Mouse (Mus musculus) monocyte, adult 59 days (primary cell): ENCODE data around the gene Ifi205. TPM values are rescaled to one million over a fixed set of nuclear protein-coding genes. Genes with fewer than 3 reads are reported as not detected.

Source experiments
- total RNA-seq, 2 experiments: library from RNA; stranded (reverse); gene quantifications; one replicate each; pipeline ENCODE4 v1.2.4; 2023

Gene Ifi205
- 10 to 100 TPM; 39.0 to 47.5 TPM for total RNA-seq

DNA sequence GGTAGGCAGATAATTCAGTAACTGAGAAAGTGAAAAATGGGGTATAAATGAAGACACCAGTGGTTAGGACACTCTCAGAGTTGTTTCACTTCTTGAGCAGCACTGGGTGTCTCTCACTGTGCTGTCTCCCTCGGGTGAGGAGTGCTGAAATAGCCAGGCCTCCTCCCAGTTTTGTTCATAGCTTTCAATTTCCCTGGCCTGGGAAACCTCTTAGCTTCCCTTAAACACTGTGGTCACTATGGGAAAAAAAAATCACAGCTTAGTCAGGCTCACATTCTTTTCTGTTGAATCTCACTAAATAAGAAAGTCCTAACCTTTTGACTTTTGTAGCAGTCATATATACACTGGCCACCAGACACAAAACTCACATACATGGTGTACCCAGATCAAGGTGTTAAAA lies at the start of gene Ifi205:
Ifi205 (minus strand) TSS at position 113 of the 400 bp plus-strand sequence.

DNA sequence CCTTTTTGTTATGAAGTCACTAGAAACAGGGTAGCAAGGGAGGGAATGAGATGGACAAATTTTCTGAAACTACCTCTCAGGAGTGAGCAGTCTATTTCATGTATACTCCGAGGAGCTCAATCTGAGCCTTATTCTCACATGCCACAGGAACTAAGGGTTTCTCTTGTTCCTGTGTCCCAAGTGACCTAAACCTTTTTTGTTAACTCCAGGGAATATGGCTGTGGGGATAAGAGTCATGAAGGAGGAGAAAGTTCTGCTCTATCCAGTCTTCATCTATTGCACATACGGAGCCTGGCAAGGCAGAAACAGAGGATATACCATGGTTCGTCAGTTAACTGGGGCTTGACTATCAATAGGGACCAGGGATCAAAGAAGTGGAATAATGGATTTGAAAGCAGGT lies 34.7 kb upstream of the Ifi205 start, which contains the start of gene Olfr430:
Olfr430 (plus strand) TSS at position 301 of the 400 bp plus-strand sequence.

DNA sequence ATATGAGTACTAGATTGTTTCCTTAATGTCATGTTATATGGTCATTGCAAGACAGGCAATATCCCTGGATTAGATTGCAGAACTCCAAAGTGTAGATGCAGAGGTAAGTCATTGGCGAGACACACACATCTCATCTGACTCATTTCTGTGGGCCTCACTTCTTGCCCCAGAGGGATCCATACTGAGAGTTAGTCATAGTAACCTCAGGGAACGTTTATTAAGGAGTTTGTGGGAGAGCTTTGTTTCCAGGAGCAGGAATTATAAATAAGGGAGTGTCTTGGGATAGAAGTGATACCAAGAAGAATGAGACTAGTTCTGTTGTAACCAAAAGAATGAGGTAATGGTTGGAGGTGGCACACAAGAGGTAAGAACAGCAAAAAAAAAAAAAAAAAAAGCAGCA lies 17.3 kb upstream of the Ifi205 start, which contains the start of gene Olfr432:
Olfr432 (plus strand) TSS at position 313 of the 400 bp plus-strand sequence.

DNA sequence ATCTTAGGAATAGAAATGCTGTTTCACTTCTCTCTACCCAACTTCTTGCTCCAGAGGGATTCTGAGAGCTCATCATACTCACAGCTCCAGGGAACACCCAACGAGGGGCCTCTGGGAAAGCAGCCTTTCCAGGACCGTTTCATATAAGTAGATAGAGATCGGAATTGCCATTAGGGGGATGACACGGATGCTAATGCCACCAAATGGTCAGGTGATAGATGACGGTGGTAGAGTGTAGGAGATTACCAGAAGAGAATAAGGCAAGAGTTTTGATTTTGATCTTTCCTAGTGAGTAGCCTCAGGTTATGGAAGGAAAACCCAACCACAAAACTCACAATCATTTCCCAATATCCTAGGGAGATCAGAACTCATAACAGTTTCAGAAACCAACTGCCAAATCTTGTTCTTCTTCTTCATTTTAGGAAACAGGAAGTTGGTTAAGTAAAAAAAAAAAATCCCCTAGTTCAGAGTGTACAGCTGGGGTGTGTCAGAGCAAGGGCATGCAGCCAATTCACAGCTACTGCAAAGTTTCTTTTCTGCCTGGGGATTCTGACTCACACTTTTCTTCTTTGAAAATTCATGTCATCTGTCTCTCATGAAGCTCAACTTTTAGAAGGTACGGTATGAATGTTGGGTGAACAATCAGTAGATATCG lies 9.0 kb upstream of the Ifi205 start, which contains the start of gene Olfr433:
Olfr433 (plus strand) TSS at position 183 of the 655 bp plus-strand sequence.

DNA sequence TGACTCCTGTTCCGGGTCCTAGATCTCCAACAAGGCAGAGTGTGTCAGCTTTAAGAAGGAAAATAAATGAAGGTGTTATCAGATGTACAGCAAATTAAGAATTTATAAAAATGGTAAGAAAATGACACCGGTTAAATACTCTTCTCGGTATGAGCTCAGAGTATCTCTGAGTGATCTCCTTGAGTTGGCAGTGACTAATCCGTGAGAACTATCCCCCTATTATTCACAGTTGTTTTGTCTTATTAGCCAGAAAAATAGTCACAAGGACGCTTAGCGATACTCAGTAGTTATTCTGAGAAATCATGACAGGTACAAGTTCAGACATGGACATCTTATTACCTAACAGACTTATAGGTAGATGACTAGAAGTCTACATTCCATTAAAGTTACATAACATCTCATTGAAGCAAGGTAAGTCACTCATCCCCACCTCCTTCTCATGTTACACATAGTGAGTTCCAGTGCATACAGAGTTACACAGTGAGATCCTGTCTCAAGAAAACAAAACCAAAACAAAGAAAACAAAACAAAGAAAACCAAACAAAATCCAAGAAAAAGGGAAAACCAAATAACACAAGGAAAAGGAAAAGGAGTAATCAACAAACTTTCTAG lies 48.8 kb downstream of the Ifi205 start, which contains the start of gene Ifi202b:
Ifi202b (minus strand) TSS at position 51 of the 612 bp plus-strand sequence.

Other genes starting within 250 kb of the Ifi205 start
- 10 to 100 TPM; 44.9 to 61.2 TPM for gene Ifi211, start 118.8 kb downstream of the Ifi205 start, total RNA-seq
- gene Mndal, start 89.3 kb downstream of the Ifi205 start, total RNA-seq = 100 to 1,000 TPM; 164 to 195 TPM
- gene Ifi203, start 89.1 kb downstream of the Ifi205 start, total RNA-seq = 100 to 1,000 TPM in 1 of 2 experiments, 10 to 100 TPM in 1; 98.7 to 125 TPM
- not detected for gene Ifi202b, start 49.1 kb downstream of the Ifi205 start, total RNA-seq
- gene Olfr433, start 8.9 kb upstream of the Ifi205 start, total RNA-seq = under 1 TPM in 1 of 2 experiments, not detected in 1; 0.39 TPM
- gene Olfr432, start 17.4 kb upstream of the Ifi205 start, total RNA-seq = not detected
- gene Olfr430, start 34.8 kb upstream of the Ifi205 start, total RNA-seq = not detected
- not detected for gene Olfr429, start 52.5 kb upstream of the Ifi205 start, total RNA-seq
- not detected for gene Olfr427, start 65.1 kb upstream of the Ifi205 start, total RNA-seq
- not detected for gene Olfr231, start 89.4 kb upstream of the Ifi205 start, total RNA-seq
- gene Olfr424, start 99.7 kb upstream of the Ifi205 start, total RNA-seq = not detected
- gene Olfr420, start 123.8 kb upstream of the Ifi205 start, total RNA-seq = not detected
- under 1 TPM in 1 of 2 experiments, not detected in 1; 0.13 TPM for gene Spta1, start 141.0 kb upstream of the Ifi205 start, total RNA-seq
- gene Olfr419, start 220.3 kb upstream of the Ifi205 start, total RNA-seq = not detected